ENCODE assay signal across 29 mouse cellular contexts in the genomic region with DNA sequence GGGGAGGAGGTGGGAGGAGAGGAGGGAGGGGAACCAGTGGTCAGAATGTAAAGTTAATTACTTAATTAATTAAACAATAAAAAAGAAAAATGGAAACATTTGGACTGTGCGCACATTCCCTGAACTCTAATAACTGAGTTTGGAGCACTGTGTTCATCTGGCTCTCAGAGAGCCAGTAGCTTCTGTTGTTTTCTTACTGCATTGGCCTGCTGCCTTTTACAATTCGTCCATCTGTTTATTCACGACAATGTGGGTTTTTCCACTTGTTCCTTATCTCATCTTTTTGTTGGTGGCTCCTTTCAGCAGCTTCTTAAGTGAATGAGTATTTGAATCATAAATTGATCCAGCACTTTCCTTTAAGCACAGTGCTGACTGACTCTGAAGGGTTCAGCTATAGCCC.
DNase-seq lines count a peak whose midpoint lies in the region; ATAC-seq and TF ChIP-seq lines count a peak whose summit lies in the region.
"Had no signal": no experiment of that assay in that cellular context is flagged by ENCODE, and none has a peak within 500 bp of the region (broad histone marks: within the 10 kb centered on the region; RNA-seq: fewer than 3 reads in every experiment).

No protein-coding gene starts in this region.

- H3K9me3 ChIP-seq in forebrain, postnatal 0 days (ENCODE audit: low read length), result no peaks in the 10 kb centered on the region
- no peaks in the 10 kb centered on the region for H3K9me3 ChIP-seq in forebrain, embryonic 13.5 days (replicated peaks)
- no peaks in the 10 kb centered on the region for H3K9me3 ChIP-seq in midbrain, embryonic 10.5 days (replicated peaks)
- no peaks in the 10 kb centered on the region for H3K9me3 ChIP-seq in midbrain, postnatal 0 days (ENCODE audit: low read length)
- H3K9me3 ChIP-seq: embryonic facial prominence, embryonic 12.5 days; embryonic facial prominence, embryonic 15.5 days; forebrain, embryonic 12.5 days; G1E; heart, embryonic 10.5 days; heart, embryonic 13.5 days had no signal

- 60% methylated on average over 3 of the region's 3 CpGs for whole genome bisulfite sequencing in forebrain, postnatal 0 days
- 79% methylated on average over 3 of the region's 3 CpGs for WGBS in forebrain, embryonic 13.5 days
- WGBS in midbrain, embryonic 10.5 days, result 80% methylated on average over 3 of the region's 3 CpGs
- 82% methylated on average over 3 of the region's 3 CpGs for WGBS in midbrain, postnatal 0 days

- peak; percentile 26 for DNase-seq in forebrain, postnatal 0 days
- DNase-seq in midbrain, embryonic 10.5 days (ENCODE audit: low spot score), result no peak
- DNase-seq in midbrain, postnatal 0 days (ENCODE audit: low spot score), result no peak
- peak; percentile 41 for DNase-seq in layer of hippocampus, adult 9-10 months (ENCODE audit: low spot score)
- no peak for DNase-seq in right cerebral cortex, postnatal 36 days (ENCODE audit: low spot score in 2 of 2)
- DNase-seq: adrenal gland, postnatal 10 days; adrenal gland, postnatal 36 days; B cell, adult 2 months; cerebellum, adult 11 months; cerebellum, adult 2 months; cerebellum, adult 9-11 months; cerebellum, postnatal 25 days; gastrocnemius, postnatal 10 days; gastrocnemius, postnatal 36 days; heart, adult 2 months; heart, postnatal 14 days; heart, postnatal 4 days had no signal

- no peak for TF ChIP-seq CTCF in forebrain, postnatal 0 days (IDR thresholded peaks at IDR 0.05; ENCODE audit: low read depth)
- no peak for TF ChIP-seq CTCF in midbrain, postnatal 0 days (IDR thresholded peaks at IDR 0.05)

- no peaks in the 10 kb centered on the region for H3K4me1 ChIP-seq in forebrain, postnatal 0 days (ENCODE audit: insufficient read depth)
- H3K4me1 ChIP-seq in forebrain, embryonic 13.5 days, result peaks cover 13% of the 10 kb centered on the region
- peaks cover 36% of the 10 kb centered on the region for H3K4me1 ChIP-seq in midbrain, embryonic 10.5 days
- no peaks in the 10 kb centered on the region for H3K4me1 ChIP-seq in midbrain, postnatal 0 days (ENCODE audit: insufficient read depth, low read length)
- H3K4me1 ChIP-seq: embryonic facial prominence, embryonic 15.5 days had no signal

- H3K4me3 ChIP-seq in forebrain, postnatal 0 days (ENCODE audit: low read depth, low read length), result no peak overlapping the region
- H3K4me3 ChIP-seq in forebrain, embryonic 13.5 days, result no peak overlapping the region
- H3K4me3 ChIP-seq in midbrain, embryonic 10.5 days, result no peak overlapping the region
- no peak overlapping the region for H3K4me3 ChIP-seq in midbrain, postnatal 0 days (ENCODE audit: low read depth, low read length)
- H3K4me3 ChIP-seq: embryonic facial prominence, embryonic 12.5 days; embryonic facial prominence, embryonic 15.5 days; forebrain, embryonic 12.5 days; heart, adult 2 months; heart, embryonic 10.5 days; heart, embryonic 13.5 days had no signal

- H3K27ac ChIP-seq in forebrain, postnatal 0 days (ENCODE audit: low read depth, low read length), result no peak overlapping the region
- no peak overlapping the region for H3K27ac ChIP-seq in forebrain, embryonic 13.5 days
- H3K27ac ChIP-seq in midbrain, embryonic 10.5 days (replicated peaks), result 0 out of 2 replicates have a peak overlapping the region, but pooled peaks have one; percentile 17
- H3K27ac ChIP-seq in midbrain, postnatal 0 days (ENCODE audit: low read depth, low read length), result no peak overlapping the region
- H3K27ac ChIP-seq: embryonic facial prominence, embryonic 12.5 days; embryonic facial prominence, embryonic 15.5 days; forebrain, embryonic 12.5 days; heart, adult 2 months; heart, embryonic 10.5 days; heart, embryonic 13.5 days; hindbrain, embryonic 14.5 days; hindbrain, postnatal 0 days had no signal

- H3K9ac ChIP-seq in forebrain, postnatal 0 days, result no peak overlapping the region
- no peak overlapping the region for H3K9ac ChIP-seq in forebrain, embryonic 13.5 days
- H3K9ac ChIP-seq in midbrain, postnatal 0 days (replicated peaks; ENCODE audit: low read length, poor library complexity, severe bottlenecking), result no peak overlapping the region
- H3K9ac ChIP-seq: embryonic facial prominence, embryonic 12.5 days; embryonic facial prominence, embryonic 15.5 days; forebrain, embryonic 12.5 days; heart, embryonic 13.5 days; hindbrain, embryonic 14.5 days had no signal

- no peak overlapping the region for H3K4me2 ChIP-seq in forebrain, postnatal 0 days (ENCODE audit: low read depth)
- no peak overlapping the region for H3K4me2 ChIP-seq in forebrain, embryonic 13.5 days
- H3K4me2 ChIP-seq in midbrain, postnatal 0 days (ENCODE audit: low read depth, low read length, poor library complexity, severe bottlenecking), result no peak overlapping the region
- H3K4me2 ChIP-seq: embryonic facial prominence, embryonic 12.5 days; embryonic facial prominence, embryonic 15.5 days; forebrain, embryonic 12.5 days; heart, embryonic 13.5 days; hindbrain, embryonic 14.5 days had no signal

- peak; percentile 51; the same call in 1 of the 2 replicates for ATAC-seq in forebrain, postnatal 0 days
- no peak for ATAC-seq in forebrain, embryonic 13.5 days
- no peak for ATAC-seq in midbrain, postnatal 0 days (ENCODE audit: low FRiP score)
- ATAC-seq in inflammation-experienced regulatory T-cells, adult 6 months, result no peak
- ATAC-seq: hindbrain, postnatal 0 days; Patski had no signal

- H3K27me3 ChIP-seq in forebrain, postnatal 0 days (ENCODE audit: insufficient read depth, low read length), result no peaks in the 10 kb centered on the region
- peaks cover 4% of the 10 kb centered on the region; the same call in 1 of the 2 replicates for H3K27me3 ChIP-seq in forebrain, embryonic 13.5 days
- peaks cover 32% of the 10 kb centered on the region for H3K27me3 ChIP-seq in midbrain, embryonic 10.5 days (ENCODE audit: low read depth, poor library complexity, severe bottlenecking)
- H3K27me3 ChIP-seq in midbrain, postnatal 0 days (ENCODE audit: insufficient read depth, low read length), result no peaks in the 10 kb centered on the region
- H3K27me3 ChIP-seq: CH12.LX; embryonic facial prominence, embryonic 12.5 days; embryonic facial prominence, embryonic 15.5 days; heart, embryonic 13.5 days; Patski had no signal

- no peaks in the 10 kb centered on the region for H3K36me3 ChIP-seq in forebrain, postnatal 0 days (ENCODE audit: insufficient read depth)
- H3K36me3 ChIP-seq in forebrain, embryonic 13.5 days (ENCODE audit: poor library complexity, severe bottlenecking), result no peaks in the 10 kb centered on the region
- H3K36me3 ChIP-seq in midbrain, embryonic 10.5 days, result 0 out of 2 replicates have a peak, but pooled peaks cover 4% of the 10 kb centered on the region
- H3K36me3 ChIP-seq in midbrain, postnatal 0 days (ENCODE audit: insufficient read depth, low read length), result no peaks in the 10 kb centered on the region
- H3K36me3 ChIP-seq: embryonic facial prominence, embryonic 12.5 days; embryonic facial prominence, embryonic 15.5 days; forebrain, embryonic 12.5 days; heart, embryonic 10.5 days; heart, embryonic 13.5 days had no signal

Comparison
In these comparisons a context has a peak if more than half of its experiments do, and no peak if none do; other contexts are left out.
1. DNase-seq: peak in forebrain, postnatal 0 days (single experiment) and layer of hippocampus, adult 9-10 months (single experiment); none in midbrain, embryonic 10.5 days (single experiment), midbrain, postnatal 0 days (single experiment) and right cerebral cortex, postnatal 36 days (0 of 2).